8 mouse cellular contexts compared by ENCODE assay signal in the genomic region with DNA sequence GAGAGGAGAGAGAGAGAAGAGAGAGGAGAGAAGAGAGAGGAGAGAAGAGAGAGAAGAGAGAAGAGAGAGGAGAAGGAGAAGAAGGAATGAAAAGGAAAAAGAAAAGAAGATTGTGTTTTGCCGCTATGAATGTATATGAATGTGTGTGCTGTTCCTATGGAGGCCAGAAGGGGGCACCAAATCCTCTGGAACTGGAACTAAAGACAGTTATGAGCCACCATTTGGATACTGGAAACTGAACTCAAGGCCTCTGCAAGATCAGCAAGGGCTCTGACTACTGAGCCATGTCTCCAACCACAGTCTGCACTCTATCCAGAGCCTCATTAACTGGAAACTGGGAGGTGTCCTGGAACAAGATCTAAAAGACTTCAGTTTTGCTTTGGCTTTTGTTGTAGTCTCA. TPM values are rescaled to one million over a fixed set of nuclear protein-coding genes. Genes with fewer than 3 reads are reported as not detected.
DNase-seq lines count a peak whose midpoint lies in the region; ATAC-seq and TF ChIP-seq lines count a peak whose summit lies in the region.

No protein-coding gene starts in this region.

- H3K36me3 ChIP-seq in intestine, embryonic 14.5 days (ENCODE audit: control insufficient read depth, insufficient read depth, low read length), result peaks cover 66% of the 10 kb centered on the region
- H3K36me3 ChIP-seq in intestine, embryonic 16.5 days (ENCODE audit: control insufficient read depth, insufficient read depth, low read length), result peaks cover 10% of the 10 kb centered on the region; the same call in 1 of the 2 replicates
- H3K36me3 ChIP-seq in ES-Bruce4 (ENCODE audit: control insufficient read depth, insufficient read depth, low read length, poor library complexity, severe bottlenecking), result 0 out of 2 replicates have a peak, but pooled peaks cover 2% of the 10 kb centered on the region
- peaks cover 49% of the 10 kb centered on the region for H3K36me3 ChIP-seq in lung, embryonic 15.5 days
- peaks cover 13% of the 10 kb centered on the region for H3K36me3 ChIP-seq in midbrain, embryonic 11.5 days (ENCODE audit: control insufficient read depth, insufficient read depth, low read length)

- no peak overlapping the region for H3K9ac ChIP-seq in intestine, embryonic 14.5 days (ENCODE audit: low read length)
- no peak overlapping the region for H3K9ac ChIP-seq in intestine, embryonic 16.5 days (ENCODE audit: low read depth, low read length)
- no peak overlapping the region for H3K9ac ChIP-seq in ES-Bruce4 (ENCODE audit: low read depth, poor library complexity, severe bottlenecking)
- H3K9ac ChIP-seq in lung, embryonic 15.5 days, result no peak overlapping the region
- H3K9ac ChIP-seq in midbrain, embryonic 11.5 days (ENCODE audit: low read length), result no peak overlapping the region

- no peaks in the 10 kb centered on the region for H3K9me3 ChIP-seq in intestine, embryonic 14.5 days (ENCODE audit: control insufficient read depth, low read length)
- H3K9me3 ChIP-seq in intestine, embryonic 16.5 days (ENCODE audit: control insufficient read depth, low read length), result no peaks in the 10 kb centered on the region
- H3K9me3 ChIP-seq in ES-Bruce4 (replicated peaks; ENCODE audit: control insufficient read depth, insufficient read depth, low read length, poor library complexity, severe bottlenecking), result no peaks in the 10 kb centered on the region
- H3K9me3 ChIP-seq in lung, embryonic 15.5 days, result no peaks in the 10 kb centered on the region
- H3K9me3 ChIP-seq in midbrain, embryonic 11.5 days (ENCODE audit: control insufficient read depth, low read length), result no peaks in the 10 kb centered on the region

- no peak for TF ChIP-seq POLR2A in ES-Bruce4 (IDR thresholded peaks at IDR 0.05; ENCODE audit: insufficient read depth, low read length)

- peaks cover 3% of the 10 kb centered on the region for H3K4me1 ChIP-seq in intestine, embryonic 14.5 days (replicated peaks; ENCODE audit: control insufficient read depth, insufficient read depth, low read length)
- H3K4me1 ChIP-seq in intestine, embryonic 16.5 days (ENCODE audit: control insufficient read depth, insufficient read depth, low read length), result peaks cover 9% of the 10 kb centered on the region
- H3K4me1 ChIP-seq in ES-Bruce4 (ENCODE audit: control insufficient read depth, insufficient read depth, low read length), result no peaks in the 10 kb centered on the region
- H3K4me1 ChIP-seq in lung, embryonic 15.5 days, result peaks cover 17% of the 10 kb centered on the region
- H3K4me1 ChIP-seq in midbrain, embryonic 11.5 days (ENCODE audit: control insufficient read depth, insufficient read depth, low read length), result no peaks in the 10 kb centered on the region; the same call in 1 of the 2 replicates

- H3K27ac ChIP-seq in intestine, embryonic 14.5 days (ENCODE audit: low read depth), result no peak overlapping the region
- no peak overlapping the region for H3K27ac ChIP-seq in intestine, embryonic 16.5 days (ENCODE audit: low read length)
- no peak overlapping the region for H3K27ac ChIP-seq in ES-Bruce4 (ENCODE audit: insufficient read depth, low read length)
- peak overlapping the region; percentile 52; the same call in 1 of the 2 replicates for H3K27ac ChIP-seq in lung, embryonic 15.5 days
- H3K27ac ChIP-seq in midbrain, embryonic 11.5 days (ENCODE audit: low read depth, low read length), result no peak overlapping the region

- H3K4me3 ChIP-seq in intestine, embryonic 14.5 days (ENCODE audit: low read depth, low read length), result no peak overlapping the region
- H3K4me3 ChIP-seq in intestine, embryonic 16.5 days (ENCODE audit: low read length), result no peak overlapping the region
- H3K4me3 ChIP-seq in ES-Bruce4 (ENCODE audit: low read depth, low read length), result no peak overlapping the region
- no peak overlapping the region for H3K4me3 ChIP-seq in lung, embryonic 15.5 days
- H3K4me3 ChIP-seq in midbrain, embryonic 11.5 days (ENCODE audit: low read depth, low read length), result no peak overlapping the region

- ATAC-seq in intestine, embryonic 14.5 days (replicated peaks; ENCODE audit: low FRiP score, low TSS enrichment, low read depth), result no peak
- ATAC-seq in intestine, embryonic 16.5 days, result no peak
- no peak for ATAC-seq in lung, embryonic 15.5 days (ENCODE audit: borderline replicate concordance, extremely low read depth, low FRiP score, low TSS enrichment)
- no peak for ATAC-seq in erythroid progenitor cell, adult 5-6 weeks (replicated peaks; ENCODE audit: low FRiP score, poor library complexity, severe bottlenecking)
- no peak for ATAC-seq in midbrain, embryonic 11.5 days (ENCODE audit: low FRiP score)

- no peak for TF ChIP-seq EP300 in ES-Bruce4 (IDR thresholded peaks at IDR 0.05; ENCODE audit: insufficient read depth, low read depth, low read length)

- 74% methylated on average over 1 of the region's 1 CpGs for WGBS in intestine, embryonic 14.5 days
- 83% methylated on average over 1 of the region's 1 CpGs for WGBS in intestine, embryonic 16.5 days
- WGBS in lung, embryonic 15.5 days, result 74% methylated on average over 1 of the region's 1 CpGs
- 69% methylated on average over 1 of the region's 1 CpGs for WGBS in midbrain, embryonic 11.5 days

- no peak overlapping the region for H3K4me2 ChIP-seq in intestine, embryonic 14.5 days (ENCODE audit: low read length)
- H3K4me2 ChIP-seq in intestine, embryonic 16.5 days (ENCODE audit: low read depth, low read length), result no peak overlapping the region
- no peak overlapping the region for H3K4me2 ChIP-seq in lung, embryonic 15.5 days
- H3K4me2 ChIP-seq in midbrain, embryonic 11.5 days, result no peak overlapping the region

- no peaks in the 10 kb centered on the region for H3K27me3 ChIP-seq in intestine, embryonic 14.5 days (replicated peaks; ENCODE audit: control insufficient read depth, insufficient read depth, low read length)
- no peaks in the 10 kb centered on the region for H3K27me3 ChIP-seq in intestine, embryonic 16.5 days (replicated peaks; ENCODE audit: control insufficient read depth, insufficient read depth, low read length)
- H3K27me3 ChIP-seq in ES-Bruce4 (ENCODE audit: control insufficient read depth, insufficient read depth, low read length, poor library complexity, severe bottlenecking), result no peaks in the 10 kb centered on the region
- no peaks in the 10 kb centered on the region for H3K27me3 ChIP-seq in lung, embryonic 15.5 days
- no peaks in the 10 kb centered on the region for H3K27me3 ChIP-seq in midbrain, embryonic 11.5 days (ENCODE audit: control insufficient read depth, insufficient read depth, low read length)

- DNase-seq in intestine, embryonic 14.5 days (ENCODE audit: low spot score), result peak; percentile 68
- DNase-seq in c-Kit-positive CD71-negative TER-119-negative erythroid progenitor cells, embryonic 14.5 days (ENCODE audit: low read depth), result peak; percentile 62
- DNase-seq in adipocyte (ENCODE audit: low spot score), result no peak
- DNase-seq in midbrain, embryonic 11.5 days (ENCODE audit: low spot score, missing footprints), result no peak

- TF ChIP-seq CTCF in ES-Bruce4 (IDR thresholded peaks at IDR 0.05; ENCODE audit: low read depth, low read length), result peak; percentile 24

RNA-seq across cellular contexts. Expression of a gene that starts 31.3 kb away (rescaled TPM):
- 0.11 and 0.24 TPM in 2 replicates for polyA plus RNA-seq in intestine, embryonic 14.5 days (2014; fragmentation: Nextera tagmentation; extraction: Ambion mirVana)
- polyA plus RNA-seq in intestine, embryonic 16.5 days (2015; fragmentation: Nextera tagmentation; extraction: Ambion mirVana), result 0.24 TPM in 1 of 2 replicates, not detected in the other
- polyA plus RNA-seq in ES-Bruce4 (2011; ENCODE audit: insufficient read depth, insufficient read length, low read depth, missing spikeins), result not detected in 2 replicates
- polyA plus RNA-seq in lung, embryonic 15.5 days (2015; fragmentation: Nextera tagmentation; extraction: Ambion mirVana), result 0.05 and 0.35 TPM in 2 replicates
- total RNA-seq in erythroid progenitor cell, adult 5-6 weeks (2015; ENCODE audit: low replicate concordance), result not detected in 2 replicates
- not detected in 2 replicates for total RNA-seq in erythroid progenitor cell, adult 5-6 weeks (2017; ENCODE audit: low replicate concordance)
- 0.19 TPM in 1 of 2 replicates, not detected in the other for polyA plus RNA-seq in midbrain, embryonic 11.5 days (2014; fragmentation: Nextera tagmentation; extraction: Ambion mirVana)

RNA-seq across cellular contexts. Expression of a gene that starts 32.1 kb away (rescaled TPM):
- 40.6 and 51.1 TPM in 2 replicates for polyA plus RNA-seq in intestine, embryonic 14.5 days (2014; fragmentation: Nextera tagmentation; extraction: Ambion mirVana)
- polyA plus RNA-seq in intestine, embryonic 16.5 days (2015; fragmentation: Nextera tagmentation; extraction: Ambion mirVana), result 29.8 and 34.8 TPM in 2 replicates
- 42.8 and 51.2 TPM in 2 replicates for polyA plus RNA-seq in ES-Bruce4 (2011; ENCODE audit: insufficient read depth, insufficient read length, low read depth, missing spikeins)
- polyA plus RNA-seq in lung, embryonic 15.5 days (2015; fragmentation: Nextera tagmentation; extraction: Ambion mirVana), result 55.1 and 55.3 TPM in 2 replicates
- total RNA-seq in erythroid progenitor cell, adult 5-6 weeks (2015; ENCODE audit: low replicate concordance), result 4.0 TPM in 1 of 2 replicates, not detected in the other
- total RNA-seq in erythroid progenitor cell, adult 5-6 weeks (2017; ENCODE audit: low replicate concordance), result 1.0 TPM in 1 of 2 replicates, not detected in the other
- polyA plus RNA-seq in midbrain, embryonic 11.5 days (2014; fragmentation: Nextera tagmentation; extraction: Ambion mirVana), result 41.5 and 41.6 TPM in 2 replicates

RNA-seq across cellular contexts. Expression of a gene that starts 43.3 kb away (rescaled TPM):
- 15.9 and 19.5 TPM in 2 replicates for polyA plus RNA-seq in intestine, embryonic 14.5 days (2014; fragmentation: Nextera tagmentation; extraction: Ambion mirVana)
- polyA plus RNA-seq in intestine, embryonic 16.5 days (2015; fragmentation: Nextera tagmentation; extraction: Ambion mirVana), result 10.6 and 10.8 TPM in 2 replicates
- 10.1 and 10.2 TPM in 2 replicates for polyA plus RNA-seq in ES-Bruce4 (2011; ENCODE audit: insufficient read depth, insufficient read length, low read depth, missing spikeins)
- 34.5 and 34.9 TPM in 2 replicates for polyA plus RNA-seq in lung, embryonic 15.5 days (2015; fragmentation: Nextera tagmentation; extraction: Ambion mirVana)
- 3.6 and 5.0 TPM in 2 replicates for total RNA-seq in erythroid progenitor cell, adult 5-6 weeks (2015; ENCODE audit: low replicate concordance)
- total RNA-seq in erythroid progenitor cell, adult 5-6 weeks (2017; ENCODE audit: low replicate concordance), result 1.5 and 2.7 TPM in 2 replicates
- 8.6 and 8.9 TPM in 2 replicates for polyA plus RNA-seq in midbrain, embryonic 11.5 days (2014; fragmentation: Nextera tagmentation; extraction: Ambion mirVana)

Comparison
In these comparisons a context has a peak if more than half of its experiments do, and no peak if none do; other contexts are left out.
1. DNase-seq: peak in intestine, embryonic 14.5 days (single experiment) and c-Kit-positive CD71-negative TER-119-negative erythroid progenitor cells, embryonic 14.5 days (single experiment); none in adipocyte (single experiment) and midbrain, embryonic 11.5 days (single experiment).